ENCODE assay signal across 9 mouse cellular contexts in the genomic region with DNA sequence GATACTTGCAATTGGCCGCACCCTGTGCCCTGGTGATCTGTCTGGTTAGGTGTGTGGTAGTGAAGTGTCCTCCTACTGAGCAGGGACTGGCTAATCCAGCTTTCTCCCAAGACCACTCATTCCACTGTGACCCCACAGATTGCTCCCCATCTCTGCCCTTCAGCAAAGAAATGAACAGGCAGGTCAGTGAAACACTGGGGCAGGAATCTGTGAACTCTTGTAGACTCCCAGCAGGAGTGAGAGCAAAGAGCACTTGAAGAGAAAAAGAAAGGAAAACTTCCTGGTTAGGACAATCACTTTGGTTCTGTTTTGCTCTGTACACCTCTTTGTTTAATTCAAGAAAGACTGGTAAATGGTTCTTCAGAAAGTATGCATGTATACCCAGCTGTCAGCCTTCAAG. TPM values are rescaled to one million over a fixed set of nuclear protein-coding genes. Genes with fewer than 3 reads are reported as not detected.
DNase-seq lines count a peak whose midpoint lies in the region; ATAC-seq and TF ChIP-seq lines count a peak whose summit lies in the region.
"Had no signal": no experiment of that assay in that cellular context is flagged by ENCODE, and none has a peak within 500 bp of the region (broad histone marks: within the 10 kb centered on the region; RNA-seq: fewer than 3 reads in every experiment).

No protein-coding gene starts in this region.

- peak overlapping the region; percentile 82 for H3K4me3 ChIP-seq in kidney, adult 2 months (ENCODE audit: insufficient read depth, low read depth, low read length)
- H3K4me3 ChIP-seq in embryonic facial prominence, embryonic 11.5 days (ENCODE audit: low read depth, low read length) = peak overlapping the region; percentile 70
- H3K4me3 ChIP-seq in intestine, embryonic 14.5 days (ENCODE audit: low read depth, low read length) = peak overlapping the region; percentile 60
- peak overlapping the region; percentile 70 for H3K4me3 ChIP-seq in midbrain, embryonic 15.5 days

- H3K4me1 ChIP-seq in kidney, adult 2 months (ENCODE audit: control insufficient read depth, insufficient read depth, low read length) = peaks cover 12% of the 10 kb centered on the region
- no peaks in the 10 kb centered on the region; the same call in 1 of the 2 replicates for H3K4me1 ChIP-seq in embryonic facial prominence, embryonic 11.5 days (ENCODE audit: control insufficient read depth, insufficient read depth, low read length)
- H3K4me1 ChIP-seq in intestine, embryonic 14.5 days (replicated peaks; ENCODE audit: control insufficient read depth, insufficient read depth, low read length) = no peaks in the 10 kb centered on the region; the same call in 1 of the 2 replicates
- peaks cover 13% of the 10 kb centered on the region for H3K4me1 ChIP-seq in midbrain, embryonic 15.5 days
- H3K4me1 ChIP-seq: liver, embryonic 15.5 days had no signal

- WGBS in kidney, adult 2 months = 30% methylated on average over 1 of the region's 1 CpGs
- WGBS in embryonic facial prominence, embryonic 11.5 days = 31% methylated on average over 1 of the region's 1 CpGs
- 38% methylated on average over 1 of the region's 1 CpGs for WGBS in intestine, embryonic 14.5 days
- WGBS in midbrain, embryonic 15.5 days = 35% methylated on average over 1 of the region's 1 CpGs

- ATAC-seq in embryonic facial prominence, embryonic 11.5 days (replicated peaks; ENCODE audit: insufficient number of reproducible peaks, low FRiP score, low TSS enrichment, low read depth) = no peak
- no peak for ATAC-seq in intestine, embryonic 14.5 days (replicated peaks; ENCODE audit: low FRiP score, low TSS enrichment, low read depth)
- ATAC-seq in midbrain, embryonic 15.5 days (replicated peaks) = no peak

- H3K36me3 ChIP-seq in kidney, adult 2 months (ENCODE audit: control insufficient read depth, insufficient read depth, low read length) = no peaks in the 10 kb centered on the region
- H3K36me3 ChIP-seq in embryonic facial prominence, embryonic 11.5 days (replicated peaks; ENCODE audit: control insufficient read depth, insufficient read depth, low read depth, low read length) = no peaks in the 10 kb centered on the region
- H3K36me3 ChIP-seq in intestine, embryonic 14.5 days (ENCODE audit: control insufficient read depth, insufficient read depth, low read length) = no peaks in the 10 kb centered on the region
- no peaks in the 10 kb centered on the region for H3K36me3 ChIP-seq in midbrain, embryonic 15.5 days (replicated peaks)
- H3K36me3 ChIP-seq: liver, embryonic 15.5 days had no signal

- no peak for TF ChIP-seq CTCF in kidney, adult 2 months (conservative IDR thresholded peaks at IDR 0.05; ENCODE audit: insufficient read depth, insufficient read length, low read depth, low read length)

- H3K27ac ChIP-seq in kidney, adult 2 months (ENCODE audit: insufficient read depth, low read depth, low read length) = peak overlapping the region; percentile 95
- H3K27ac ChIP-seq in embryonic facial prominence, embryonic 11.5 days (replicated peaks; ENCODE audit: low read depth, low read length) = no peak overlapping the region
- no peak overlapping the region for H3K27ac ChIP-seq in intestine, embryonic 14.5 days (ENCODE audit: low read depth)
- no peak overlapping the region for H3K27ac ChIP-seq in midbrain, embryonic 15.5 days
- H3K27ac ChIP-seq: liver, embryonic 15.5 days had no signal

- H3K27me3 ChIP-seq in kidney, adult 2 months (replicated peaks; ENCODE audit: control insufficient read depth, insufficient read depth, low read length) = no peaks in the 10 kb centered on the region; the same call in 1 of the 2 replicates
- H3K27me3 ChIP-seq in embryonic facial prominence, embryonic 11.5 days (ENCODE audit: control insufficient read depth, insufficient read depth, low read length) = no peaks in the 10 kb centered on the region
- no peaks in the 10 kb centered on the region for H3K27me3 ChIP-seq in intestine, embryonic 14.5 days (replicated peaks; ENCODE audit: control insufficient read depth, insufficient read depth, low read length)
- H3K27me3 ChIP-seq in midbrain, embryonic 15.5 days (replicated peaks) = no peaks in the 10 kb centered on the region

- peak overlapping the region; percentile 57 for H3K9ac ChIP-seq in embryonic facial prominence, embryonic 11.5 days (replicated peaks; ENCODE audit: low read length)
- H3K9ac ChIP-seq in intestine, embryonic 14.5 days (ENCODE audit: low read length) = peak overlapping the region; percentile 60
- no peak overlapping the region for H3K9ac ChIP-seq in midbrain, embryonic 15.5 days
- H3K9ac ChIP-seq: liver, embryonic 15.5 days had no signal

- no peak for TF ChIP-seq POLR2A in kidney, adult 2 months (IDR thresholded peaks at IDR 0.05; ENCODE audit: low read depth, low read length)

- no peaks in the 10 kb centered on the region for H3K9me3 ChIP-seq in embryonic facial prominence, embryonic 11.5 days (replicated peaks; ENCODE audit: control insufficient read depth, low read length)
- H3K9me3 ChIP-seq in intestine, embryonic 14.5 days (ENCODE audit: control insufficient read depth, low read length) = no peaks in the 10 kb centered on the region
- H3K9me3 ChIP-seq in midbrain, embryonic 15.5 days = no peaks in the 10 kb centered on the region
- H3K9me3 ChIP-seq: liver, embryonic 15.5 days had no signal

- DNase-seq in kidney, adult 2 months = peak; percentile 66
- no peak for DNase-seq in kidney, postnatal 10 days
- DNase-seq in embryonic facial prominence, embryonic 11.5 days (ENCODE audit: low spot score) = no peak
- DNase-seq in intestine, embryonic 14.5 days (ENCODE audit: low spot score) = no peak
- DNase-seq in layer of hippocampus, postnatal 25 days (ENCODE audit: extremely low spot score in 1 of 2, low spot score in 1 of 2) = no peak
- no peak for DNase-seq in layer of hippocampus, postnatal 10 days (ENCODE audit: low spot score in 2 of 2)
- DNase-seq in cerebellum, postnatal 25 days = no peak

- peak overlapping the region; percentile 83 for H3K4me2 ChIP-seq in embryonic facial prominence, embryonic 11.5 days (ENCODE audit: low read depth, low read length)
- peak overlapping the region; percentile 79 for H3K4me2 ChIP-seq in intestine, embryonic 14.5 days (ENCODE audit: low read length)
- H3K4me2 ChIP-seq in midbrain, embryonic 15.5 days = peak overlapping the region; percentile 93

RNA-seq across cellular contexts. Expression of gene Plxdc2, which starts 1.8 kb away (rescaled TPM):
- 32.6 and 34.3 TPM in 2 replicates for polyA plus RNA-seq in kidney, adult 2 months (2012; rRNA removed)
- 20.5 and 22.2 TPM in 2 replicates for polyA plus RNA-seq in embryonic facial prominence, embryonic 11.5 days (2014; fragmentation: Nextera tagmentation; extraction: Ambion mirVana)
- 19.9 and 23.1 TPM in 2 replicates for polyA plus RNA-seq in intestine, embryonic 14.5 days (2014; fragmentation: Nextera tagmentation; extraction: Ambion mirVana)
- 24.3 and 24.4 TPM in 2 replicates for polyA plus RNA-seq in midbrain, embryonic 15.5 days (2015; fragmentation: Nextera tagmentation; extraction: Ambion mirVana)
- total RNA-seq in layer of hippocampus, postnatal 25 days (2021) = 10 to 100 TPM; 25.7 to 28.9 TPM
- total RNA-seq in layer of hippocampus, postnatal 10 days (2021) = 10 to 100 TPM; 24.8 to 25.2 TPM
